14 mouse cellular contexts compared by ENCODE assay signal in the genomic region with DNA sequence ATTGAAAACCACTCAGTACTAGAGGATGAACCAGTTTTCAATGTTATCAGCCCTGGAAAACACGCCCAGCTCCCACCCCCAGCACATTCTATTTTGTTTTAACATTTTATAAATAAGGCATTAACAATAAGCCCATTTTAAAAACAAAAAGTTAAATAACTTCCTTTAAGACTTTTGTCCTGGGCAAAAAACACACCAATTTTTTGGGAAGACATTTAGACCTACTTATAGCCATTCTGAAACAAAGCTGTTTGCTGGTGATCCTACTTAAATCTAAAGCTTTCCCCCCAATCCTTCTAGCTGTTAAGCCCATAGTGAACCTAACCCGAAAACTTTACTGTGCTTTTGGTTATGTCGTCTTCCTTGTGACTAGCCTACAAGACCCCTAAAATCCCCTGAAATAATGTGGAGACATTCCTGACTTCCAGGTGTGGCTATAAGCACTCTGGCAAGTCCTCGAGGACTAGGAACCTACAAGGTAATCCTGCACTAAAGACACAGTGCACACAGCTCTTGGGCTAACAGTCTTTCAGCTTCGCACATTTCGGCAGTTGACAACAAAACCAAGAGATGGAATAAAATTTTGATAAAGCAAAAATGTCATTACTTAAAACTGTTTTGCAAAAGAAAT. TPM values are rescaled to one million over a fixed set of nuclear protein-coding genes. Genes with fewer than 3 reads are reported as not detected.
DNase-seq lines count a peak whose midpoint lies in the region; ATAC-seq lines count a peak whose summit lies in the region.
"Had no signal": no experiment of that assay in that cellular context is flagged by ENCODE, and none has a peak within 500 bp of the region (broad histone marks: within the 10 kb centered on the region; RNA-seq: fewer than 3 reads in every experiment).

No protein-coding gene starts in this region.

- WGBS in heart, embryonic 11.5 days (ENCODE audit: insufficient replicate concordance) = 80% methylated on average over 6 of the region's 6 CpGs
- 82% methylated on average over 6 of the region's 6 CpGs for WGBS in midbrain, embryonic 10.5 days
- WGBS in midbrain, embryonic 13.5 days = 81% methylated on average over 6 of the region's 6 CpGs
- WGBS in intestine, embryonic 15.5 days = 77% methylated on average over 6 of the region's 6 CpGs

- no peak for ATAC-seq in heart, embryonic 11.5 days (replicated peaks; ENCODE audit: insufficient number of reproducible peaks, low FRiP score, low TSS enrichment)
- no peak for ATAC-seq in midbrain, embryonic 13.5 days
- ATAC-seq in intestine, embryonic 15.5 days = no peak

- no peak overlapping the region for H3K9ac ChIP-seq in heart, embryonic 11.5 days (ENCODE audit: low read depth, low read length)
- H3K9ac ChIP-seq in midbrain, embryonic 13.5 days (replicated peaks) = no peak overlapping the region
- H3K9ac ChIP-seq in intestine, embryonic 15.5 days = no peak overlapping the region
- H3K9ac ChIP-seq: limb, embryonic 12.5 days had no signal

- H3K27ac ChIP-seq in heart, embryonic 11.5 days (ENCODE audit: low read depth, low read length) = no peak overlapping the region; the same call in 1 of the 2 replicates
- no peak overlapping the region for H3K27ac ChIP-seq in midbrain, embryonic 10.5 days (replicated peaks)
- no peak overlapping the region for H3K27ac ChIP-seq in midbrain, embryonic 13.5 days
- 0 out of 2 replicates have a peak overlapping the region, but pooled peaks have one; percentile 13 for H3K27ac ChIP-seq in intestine, embryonic 15.5 days

- H3K4me2 ChIP-seq in heart, embryonic 11.5 days = 0 out of 2 replicates have a peak overlapping the region, but pooled peaks have one; percentile 1
- H3K4me2 ChIP-seq in midbrain, embryonic 13.5 days (replicated peaks) = no peak overlapping the region
- no peak overlapping the region for H3K4me2 ChIP-seq in intestine, embryonic 15.5 days (replicated peaks)

- intact Hi-C loops in heart, postnatal 10 days (cut with DNase I) = no loop called here

- H3K27me3 ChIP-seq in heart, embryonic 11.5 days (ENCODE audit: control insufficient read depth, insufficient read depth, low read length) = no peaks in the 10 kb centered on the region
- H3K27me3 ChIP-seq in midbrain, embryonic 10.5 days (ENCODE audit: low read depth, poor library complexity, severe bottlenecking) = no peaks in the 10 kb centered on the region
- no peaks in the 10 kb centered on the region for H3K27me3 ChIP-seq in midbrain, embryonic 13.5 days
- no peaks in the 10 kb centered on the region for H3K27me3 ChIP-seq in intestine, embryonic 15.5 days (replicated peaks)
- H3K27me3 ChIP-seq: limb, embryonic 12.5 days had no signal

- 0 out of 2 replicates have a peak, but pooled peaks cover 3% of the 10 kb centered on the region for H3K4me1 ChIP-seq in heart, embryonic 11.5 days (ENCODE audit: control insufficient read depth, insufficient read depth, low read length)
- peaks cover 17% of the 10 kb centered on the region for H3K4me1 ChIP-seq in midbrain, embryonic 10.5 days
- peaks cover 35% of the 10 kb centered on the region for H3K4me1 ChIP-seq in midbrain, embryonic 13.5 days (replicated peaks)
- H3K4me1 ChIP-seq in intestine, embryonic 15.5 days (replicated peaks) = peaks cover 14% of the 10 kb centered on the region; the same call in 1 of the 2 replicates

- no peaks in the 10 kb centered on the region for H3K9me3 ChIP-seq in heart, embryonic 11.5 days (replicated peaks; ENCODE audit: control insufficient read depth, low read length)
- H3K9me3 ChIP-seq in midbrain, embryonic 10.5 days (replicated peaks) = no peaks in the 10 kb centered on the region
- no peaks in the 10 kb centered on the region for H3K9me3 ChIP-seq in midbrain, embryonic 13.5 days
- no peaks in the 10 kb centered on the region for H3K9me3 ChIP-seq in intestine, embryonic 15.5 days
- H3K9me3 ChIP-seq: limb, embryonic 12.5 days had no signal

- peaks cover 30% of the 10 kb centered on the region for H3K36me3 ChIP-seq in heart, embryonic 11.5 days (ENCODE audit: control insufficient read depth, insufficient read depth, low read length)
- peaks cover 72% of the 10 kb centered on the region for H3K36me3 ChIP-seq in midbrain, embryonic 10.5 days
- H3K36me3 ChIP-seq in midbrain, embryonic 13.5 days = peaks cover 62% of the 10 kb centered on the region
- H3K36me3 ChIP-seq in intestine, embryonic 15.5 days = peaks cover 19% of the 10 kb centered on the region

- no peak overlapping the region; the same call in 1 of the 2 replicates for H3K4me3 ChIP-seq in heart, embryonic 11.5 days (ENCODE audit: low read depth, low read length)
- H3K4me3 ChIP-seq in midbrain, embryonic 10.5 days = 0 out of 2 replicates have a peak overlapping the region, but pooled peaks have one; percentile 14
- H3K4me3 ChIP-seq in midbrain, embryonic 13.5 days (replicated peaks) = no peak overlapping the region
- no peak overlapping the region for H3K4me3 ChIP-seq in intestine, embryonic 15.5 days (replicated peaks)
- H3K4me3 ChIP-seq: limb, embryonic 12.5 days had no signal

- no peak for DNase-seq in heart, postnatal 10 days
- no peak for DNase-seq in midbrain, embryonic 10.5 days (ENCODE audit: low spot score)
- peak; percentile 68 for DNase-seq in naive thymus-derived CD4-positive, alpha-beta T cell, adult 2 months (ENCODE audit: low read depth)
- DNase-seq in frontal cortex, postnatal 14 days (ENCODE audit: low spot score in 2 of 2) = no peak
- DNase-seq in gastrocnemius, adult 8-10 months (ENCODE audit: low spot score in 2 of 2) = no peak
- DNase-seq: adrenal gland, postnatal 10 days; cerebellum, adult 9-11 months; gastrocnemius, postnatal 14 days; lung, postnatal 14 days; thymus, postnatal 36 days had no signal

RNA-seq across cellular contexts. Expression of gene Polg2, which starts 1.4 kb away (rescaled TPM):
- polyA plus RNA-seq in heart, embryonic 11.5 days (2014; fragmentation: Nextera tagmentation; extraction: Ambion mirVana) = 7.5 and 9.3 TPM in 2 replicates
- 1 to 10 TPM; 3.7 to 4.3 TPM for total RNA-seq in heart, postnatal 10 days (2021)
- 10.2 and 10.7 TPM in 2 replicates for polyA plus RNA-seq in midbrain, embryonic 10.5 days (2016; fragmentation: Nextera tagmentation; extraction: Ambion mirVana)
- 10.0 and 10.7 TPM in 2 replicates for polyA plus RNA-seq in midbrain, embryonic 13.5 days (2015; fragmentation: Nextera tagmentation; extraction: Ambion mirVana)
- polyA plus RNA-seq in intestine, embryonic 15.5 days (2015; fragmentation: Nextera tagmentation; extraction: Ambion mirVana) = 11.7 and 11.9 TPM in 2 replicates
- 1 to 10 TPM; 2.3 to 3.5 (median 3.0) TPM for total RNA-seq in gastrocnemius, adult 8-10 months (2022)

RNA-seq across cellular contexts. Expression of gene Ddx5, which starts 8.3 kb away (rescaled TPM):
- polyA plus RNA-seq in heart, embryonic 11.5 days (2014; fragmentation: Nextera tagmentation; extraction: Ambion mirVana) = 277 and 291 TPM in 2 replicates
- 100 to 1,000 TPM; 513 to 524 TPM for total RNA-seq in heart, postnatal 10 days (2021)
- 295 and 331 TPM in 2 replicates for polyA plus RNA-seq in midbrain, embryonic 10.5 days (2016; fragmentation: Nextera tagmentation; extraction: Ambion mirVana)
- polyA plus RNA-seq in midbrain, embryonic 13.5 days (2015; fragmentation: Nextera tagmentation; extraction: Ambion mirVana) = 487 and 502 TPM in 2 replicates
- polyA plus RNA-seq in intestine, embryonic 15.5 days (2015; fragmentation: Nextera tagmentation; extraction: Ambion mirVana) = 257 and 283 TPM in 2 replicates
- 100 to 1,000 TPM; 190 to 257 (median 232) TPM for total RNA-seq in gastrocnemius, adult 8-10 months (2022)

RNA-seq across cellular contexts. Expression of gene Cep95, which starts 8.3 kb away (rescaled TPM):
- 15.6 and 17.0 TPM in 2 replicates for polyA plus RNA-seq in heart, embryonic 11.5 days (2014; fragmentation: Nextera tagmentation; extraction: Ambion mirVana)
- 10 to 100 TPM in 1 of 2 experiments, 1 to 10 TPM in 1; 7.7 to 10.5 TPM for total RNA-seq in heart, postnatal 10 days (2021)
- polyA plus RNA-seq in midbrain, embryonic 10.5 days (2016; fragmentation: Nextera tagmentation; extraction: Ambion mirVana) = 18.0 and 19.1 TPM in 2 replicates
- polyA plus RNA-seq in midbrain, embryonic 13.5 days (2015; fragmentation: Nextera tagmentation; extraction: Ambion mirVana) = 20.2 and 20.4 TPM in 2 replicates
- 14.6 and 16.3 TPM in 2 replicates for polyA plus RNA-seq in intestine, embryonic 15.5 days (2015; fragmentation: Nextera tagmentation; extraction: Ambion mirVana)
- total RNA-seq in gastrocnemius, adult 8-10 months (2022) = 1 to 10 TPM; 2.5 to 5.0 (median 3.4) TPM

RNA-seq across cellular contexts. Expression of gene Milr1, which starts 29.7 kb away (rescaled TPM):
- polyA plus RNA-seq in heart, embryonic 11.5 days (2014; fragmentation: Nextera tagmentation; extraction: Ambion mirVana) = 1.2 TPM in 2 replicates
- 1 to 10 TPM in 1 of 2 experiments, under 1 TPM in 1; 0.94 to 1.1 TPM for total RNA-seq in heart, postnatal 10 days (2021)
- 0.67 and 1.1 TPM in 2 replicates for polyA plus RNA-seq in midbrain, embryonic 10.5 days (2016; fragmentation: Nextera tagmentation; extraction: Ambion mirVana)
- 0.97 and 1.2 TPM in 2 replicates for polyA plus RNA-seq in midbrain, embryonic 13.5 days (2015; fragmentation: Nextera tagmentation; extraction: Ambion mirVana)
- polyA plus RNA-seq in intestine, embryonic 15.5 days (2015; fragmentation: Nextera tagmentation; extraction: Ambion mirVana) = 2.0 TPM in 2 replicates
- under 1 TPM in 1 of 4 experiments, not detected in 3; 0.40 TPM for total RNA-seq in gastrocnemius, adult 8-10 months (2022)

RNA-seq across cellular contexts. Expression of gene Pecam1, which starts 30.3 kb away (rescaled TPM):
- polyA plus RNA-seq in heart, embryonic 11.5 days (2014; fragmentation: Nextera tagmentation; extraction: Ambion mirVana) = 52.0 and 61.8 TPM in 2 replicates
- total RNA-seq in heart, postnatal 10 days (2021) = 100 to 1,000 TPM; 214 to 220 TPM
- 15.3 and 17.2 TPM in 2 replicates for polyA plus RNA-seq in midbrain, embryonic 10.5 days (2016; fragmentation: Nextera tagmentation; extraction: Ambion mirVana)
- 14.1 and 15.8 TPM in 2 replicates for polyA plus RNA-seq in midbrain, embryonic 13.5 days (2015; fragmentation: Nextera tagmentation; extraction: Ambion mirVana)
- polyA plus RNA-seq in intestine, embryonic 15.5 days (2015; fragmentation: Nextera tagmentation; extraction: Ambion mirVana) = 46.5 and 49.3 TPM in 2 replicates
- 10 to 100 TPM; 25.4 to 30.9 (median 26.7) TPM for total RNA-seq in gastrocnemius, adult 8-10 months (2022)
